Mouse (Mus musculus) myocyte (in vitro differentiated cells): ENCODE measurements around the gene Elf5.

Source experiments
- CEBPB ChIP-seq: IDR thresholded peaks from 2 replicates; pipeline ENCODE4 v1.6.1; 2011; ENCODE audit warnings: mild to moderate bottlenecking, moderate library complexity; ENCODE audit not compliant: poor library complexity, insufficient read depth, severe bottlenecking
- MAX ChIP-seq: IDR thresholded peaks from one replicate; pipeline ENCODE4 v1.6.1; 2011; ENCODE audit warnings: low read depth, mild to moderate bottlenecking, control low read depth
- POLR2A ChIP-seq: IDR thresholded peaks from one replicate; pipeline ENCODE4 v1.6.1; 2011; ENCODE audit warnings: low read depth, mild to moderate bottlenecking, control low read depth, moderate library complexity; ENCODE audit not compliant: insufficient read length
- POLR2AphosphoS2 ChIP-seq: IDR thresholded peaks from one replicate; pipeline ENCODE4 v1.6.1; 2011; ENCODE audit warnings: low read depth, control low read depth; ENCODE audit not compliant: insufficient read length
- USF1 ChIP-seq: IDR thresholded peaks from one replicate; pipeline ENCODE4 v1.6.1; 2011; ENCODE audit warnings: low read depth, mild to moderate bottlenecking, control low read depth, moderate library complexity

- no peak for TF ChIP-seq POLR2A
- TF ChIP-seq MAX: no peak
- no peak for TF ChIP-seq USF1
- no peak for TF ChIP-seq POLR2AphosphoS2
- TF ChIP-seq CEBPB: no peak
Observed at GRCm38 (mm10) chr2:103493827-103494226, 82.3 kb downstream of the Elf5 start.
